Mouse (Mus musculus) neutrophil, adult 5-6 weeks (primary cell): ENCODE results near the gene Lrrc4. TPM values are rescaled to one million over a fixed set of nuclear protein-coding genes. Genes with fewer than 3 reads are reported as not detected.

Source experiments
- ATAC-seq: fragments of 151-379, 151-347 bp; 2 replicates; pipeline ENCODE4 v1.8.0; 2017; ENCODE audit warnings: mild to moderate bottlenecking, moderate TSS enrichment; ENCODE audit not compliant: insufficient number of reproducible peaks, poor library complexity, low FRiP score, severe bottlenecking; ENCODE audit errors: extremely low read depth
- total RNA-seq: library from RNA; stranded (forward); fragments of 200-1000 nt; gene quantifications from 2 replicates; pipeline ENCODE4 v1.2.3, GENCODE M21; 2017

The Lrrc4 gene
- total RNA-seq, 1 experiment from 2014 or later, result not detected

DNA sequence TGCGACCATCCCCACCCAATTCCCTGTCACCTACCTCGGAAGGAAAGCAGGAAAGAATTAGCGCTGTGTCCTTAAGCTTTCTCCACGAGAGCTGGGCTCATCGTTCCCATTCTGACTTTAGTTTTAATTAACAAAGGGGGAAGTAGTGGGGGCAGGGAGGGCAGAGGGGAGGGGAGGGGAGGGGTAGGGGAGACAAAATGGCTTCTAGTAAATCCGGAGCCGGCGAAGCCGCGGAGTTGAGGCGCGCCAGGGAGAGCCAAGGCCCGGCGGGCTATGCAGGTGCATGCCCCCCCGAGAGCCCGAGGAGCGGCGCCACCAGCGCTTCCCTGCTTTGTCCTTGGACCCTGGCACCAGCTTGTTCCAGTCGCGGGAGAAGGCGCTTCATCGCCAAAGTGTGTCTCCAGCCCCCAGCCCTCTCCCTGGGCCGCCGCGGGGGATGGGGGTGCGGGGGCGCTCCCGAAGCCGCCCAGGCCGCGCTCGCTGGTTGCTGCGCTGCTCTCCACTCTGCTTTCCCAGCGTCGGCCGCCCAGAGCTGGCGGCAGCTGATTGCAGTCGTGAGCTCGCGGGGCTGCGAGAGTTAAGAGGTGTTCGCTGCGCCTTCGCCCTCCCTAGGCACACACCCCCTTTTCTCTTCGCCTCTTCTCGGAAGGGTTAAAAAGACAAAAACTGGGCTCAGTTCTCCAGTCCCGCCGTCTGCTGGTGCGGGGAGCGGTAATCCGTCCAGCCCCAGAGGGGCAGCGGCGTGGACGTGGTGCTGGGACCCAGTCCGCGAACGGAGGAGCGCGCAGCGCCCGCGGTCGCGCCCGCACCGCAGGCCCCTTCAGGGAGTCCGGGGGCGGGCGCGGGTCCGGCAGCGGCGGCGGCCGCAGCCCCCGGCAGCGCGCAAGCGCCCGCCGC is 555 bp upstream of the Lrrc4 start:
- no peak for ATAC-seq

DNA sequence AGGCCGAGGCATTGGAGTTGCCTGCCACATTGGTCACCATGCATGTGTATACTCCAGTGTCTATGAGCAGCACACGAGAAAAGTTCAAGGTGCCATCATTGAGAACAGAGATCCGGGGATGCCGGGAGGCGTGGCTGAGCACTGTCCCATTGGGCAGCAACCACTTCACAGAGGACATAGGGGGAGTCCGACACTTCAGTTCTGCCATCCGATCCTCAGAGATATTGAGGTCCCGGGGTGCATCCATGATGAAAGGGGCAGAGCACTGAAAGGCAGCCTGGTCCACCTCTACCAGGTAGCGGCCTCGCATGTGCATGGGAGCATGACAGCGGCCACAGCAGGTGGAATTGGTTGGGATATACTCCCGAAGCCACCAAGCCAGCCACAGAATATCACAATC is 1.2 kb downstream of the Lrrc4 start:
- ATAC-seq, result no peak

DNA sequence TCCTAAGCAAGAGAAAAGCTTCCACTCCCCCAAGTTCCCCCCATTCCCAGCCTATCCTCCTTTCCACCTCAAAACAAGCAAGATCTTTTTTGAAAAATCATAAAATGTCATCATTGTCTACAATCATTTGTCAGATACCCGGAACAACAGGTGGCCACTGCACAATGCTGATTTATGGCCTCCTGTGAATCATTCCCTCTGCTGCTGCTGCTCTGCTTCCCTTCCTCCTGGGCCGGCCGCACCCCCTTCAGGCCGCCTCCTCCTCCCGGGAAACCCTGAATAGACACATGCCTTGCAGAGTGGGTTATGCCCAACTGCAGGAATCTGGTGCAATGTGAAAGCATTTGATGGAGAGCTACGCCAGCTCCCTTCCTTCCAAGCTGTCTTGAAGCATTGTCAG is 3.0 kb downstream of the Lrrc4 start:
- ATAC-seq, result no peak

DNA sequence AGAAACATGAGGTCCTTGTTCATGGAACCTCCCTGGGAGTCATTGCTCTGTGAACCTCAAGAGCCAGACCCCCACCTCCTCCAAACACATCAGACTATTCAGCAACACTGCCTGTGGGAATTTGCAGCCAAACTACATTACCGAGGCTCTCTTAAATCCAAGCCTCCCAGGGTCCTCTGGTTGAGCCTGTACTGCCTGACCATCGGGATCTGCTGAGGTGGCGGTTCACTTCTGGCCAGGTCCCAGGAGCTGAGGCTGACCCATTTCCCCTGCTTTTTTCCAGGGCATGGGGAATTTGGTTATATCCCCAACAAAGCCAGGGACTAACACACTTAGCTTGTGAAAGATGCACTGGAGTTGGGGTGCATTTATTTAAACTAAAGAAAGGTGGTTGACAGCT is 4.0 kb downstream of the Lrrc4 start:
- ATAC-seq, result no peak

DNA sequence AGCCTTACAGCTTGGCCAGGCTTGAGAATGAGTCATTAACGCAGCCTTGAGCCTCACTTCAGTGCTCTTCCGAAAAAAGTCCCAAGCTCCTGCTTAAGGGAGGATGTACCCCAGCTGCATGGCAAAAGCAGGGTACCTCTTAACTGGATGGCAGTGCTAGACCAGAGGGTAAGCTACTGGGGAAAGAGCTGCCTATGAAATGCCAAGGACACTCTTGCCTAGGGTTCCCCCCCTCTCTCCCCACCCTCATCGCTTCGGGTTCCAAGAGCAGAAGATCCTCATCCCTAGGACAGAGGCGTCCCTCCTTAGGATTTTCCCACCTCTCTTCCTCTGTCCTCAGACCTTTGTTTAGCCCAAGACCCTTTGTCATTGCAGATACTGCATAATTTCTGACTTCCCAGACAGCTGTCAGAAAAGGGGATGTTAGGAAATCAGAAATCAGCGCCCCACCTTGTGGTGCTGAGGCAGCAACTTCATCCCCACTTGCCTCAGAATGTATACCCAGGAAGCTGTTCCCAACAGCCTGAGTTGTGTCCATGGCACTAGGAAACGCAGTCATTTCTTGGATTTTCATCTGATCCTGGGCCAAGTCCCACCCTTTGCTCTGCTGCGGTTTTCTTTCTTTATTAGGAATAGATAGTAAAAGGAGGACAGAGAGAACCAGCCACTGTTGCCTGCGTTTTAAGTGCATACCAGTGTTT is 4.7 kb downstream of the Lrrc4 start:
- ATAC-seq, result no peak

DNA sequence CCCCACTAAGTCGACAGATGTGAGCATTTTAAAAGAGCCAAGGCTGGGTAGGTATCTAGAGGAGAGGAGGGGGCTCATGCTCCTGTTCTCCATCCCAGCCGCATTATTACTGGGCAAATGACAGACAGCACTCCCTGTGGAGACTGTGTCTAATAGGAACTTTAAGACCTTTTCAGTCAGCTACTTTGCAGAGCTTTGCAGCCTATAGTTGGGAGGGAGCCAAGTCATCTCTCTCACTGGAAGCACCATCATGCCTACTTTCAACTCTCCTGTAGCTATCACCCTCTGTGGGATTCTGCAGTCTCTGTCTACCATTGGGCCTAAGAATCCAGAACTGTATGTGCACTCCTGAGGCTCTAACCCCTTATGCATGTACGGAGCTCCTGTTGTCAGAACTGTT is 5.7 kb downstream of the Lrrc4 start:
- ATAC-seq, result no peak

DNA sequence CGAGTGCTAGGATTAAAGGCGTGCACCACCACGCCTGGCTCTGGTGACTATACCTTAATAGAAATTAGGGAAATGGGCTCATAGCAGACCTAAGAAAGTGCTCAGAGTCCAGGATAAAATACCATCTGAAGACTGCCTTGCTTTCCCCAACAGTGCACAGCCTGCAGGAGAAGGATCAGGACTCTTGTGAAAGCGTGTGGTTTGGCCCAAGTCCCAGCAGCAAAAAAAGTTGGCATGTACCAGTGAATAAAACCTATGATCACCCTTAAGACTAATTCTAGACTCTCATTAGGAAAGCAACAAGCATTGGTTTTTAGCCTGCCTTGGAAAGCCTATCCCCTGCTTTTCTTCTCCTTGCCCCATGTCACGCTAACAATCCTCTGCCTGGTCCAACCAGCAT is 7.7 kb downstream of the Lrrc4 start:
- no peak for ATAC-seq

DNA sequence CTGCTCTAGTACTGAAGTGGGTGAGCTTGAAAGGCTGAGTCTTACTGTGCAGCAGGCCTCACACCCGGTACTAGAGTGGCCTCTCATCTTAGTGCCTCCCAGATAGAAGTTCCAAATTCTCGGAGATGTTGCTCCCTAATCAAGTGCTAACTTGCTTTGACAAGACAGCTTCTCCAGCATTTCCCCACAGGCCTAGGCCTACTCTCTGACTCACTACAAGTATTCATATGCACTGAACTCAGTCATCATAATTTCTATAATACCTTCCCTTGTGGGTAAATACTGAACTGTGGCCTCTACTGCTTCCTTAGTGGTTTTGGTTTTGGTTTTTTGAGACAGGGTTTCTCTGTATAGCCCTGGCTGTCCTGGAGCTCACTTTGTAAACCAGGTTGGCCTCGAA is 8.2 kb downstream of the Lrrc4 start:
- ATAC-seq, result no peak

DNA sequence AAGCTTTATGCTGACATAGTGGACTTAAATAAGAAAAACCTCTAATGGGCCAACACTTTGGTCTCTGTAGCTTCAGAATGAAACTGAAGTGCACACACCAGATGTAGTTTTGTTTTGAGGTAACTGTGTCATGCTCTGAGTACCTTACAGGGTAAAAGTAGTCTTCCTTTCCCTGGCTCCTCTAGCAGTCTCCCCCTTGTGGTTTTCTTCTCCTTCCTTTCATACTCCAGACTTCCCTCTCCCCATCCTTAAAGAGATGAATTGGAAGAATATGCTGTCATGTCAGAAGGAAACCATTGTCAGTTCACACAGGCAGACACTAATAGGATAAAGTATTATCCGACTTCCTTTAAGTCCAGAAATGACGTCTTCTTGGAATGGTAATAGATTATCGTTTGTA is 9.3 kb downstream of the Lrrc4 start:
- ATAC-seq, result no peak

DNA sequence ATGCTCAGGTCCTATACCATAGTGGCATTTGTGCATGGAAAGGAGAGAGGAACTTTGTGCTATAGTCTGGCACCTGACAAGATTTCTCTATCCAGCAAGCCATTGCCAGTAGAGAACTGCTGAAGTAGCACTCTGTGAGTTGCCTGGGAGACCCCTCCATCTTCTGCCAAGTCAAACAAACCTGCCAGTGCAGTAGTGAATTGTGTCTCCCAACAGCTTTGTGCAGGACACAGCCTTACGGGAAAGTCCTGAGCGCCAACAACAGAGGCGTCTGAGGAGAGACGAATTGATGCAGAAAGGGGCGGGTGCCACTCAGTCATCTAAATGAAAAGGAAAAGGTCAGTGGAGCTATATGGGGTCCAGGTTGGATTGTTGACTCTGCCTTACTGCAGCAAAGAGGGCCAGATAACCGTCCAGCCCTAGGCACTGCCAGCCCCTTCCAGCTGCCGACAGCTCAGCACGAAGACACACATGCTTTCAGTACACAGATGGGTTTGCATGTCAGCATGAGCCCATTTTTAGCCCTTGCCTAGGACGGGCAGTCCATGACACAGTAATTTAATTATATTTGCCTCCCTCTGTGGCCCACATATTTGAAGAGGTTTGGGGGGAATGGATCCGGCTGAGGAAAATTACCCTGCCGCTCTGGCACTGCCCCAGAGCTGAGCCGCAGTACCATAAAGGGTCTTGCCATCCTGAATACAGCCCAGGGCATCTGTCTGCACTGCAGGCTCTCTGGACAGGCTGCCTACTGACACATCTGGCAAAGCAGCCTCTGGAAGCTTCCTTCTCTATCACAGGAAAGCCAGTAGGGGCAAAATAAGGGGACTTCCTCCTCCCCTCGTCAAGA is 11.8 kb downstream of the Lrrc4 start:
- ATAC-seq, result no peak

DNA sequence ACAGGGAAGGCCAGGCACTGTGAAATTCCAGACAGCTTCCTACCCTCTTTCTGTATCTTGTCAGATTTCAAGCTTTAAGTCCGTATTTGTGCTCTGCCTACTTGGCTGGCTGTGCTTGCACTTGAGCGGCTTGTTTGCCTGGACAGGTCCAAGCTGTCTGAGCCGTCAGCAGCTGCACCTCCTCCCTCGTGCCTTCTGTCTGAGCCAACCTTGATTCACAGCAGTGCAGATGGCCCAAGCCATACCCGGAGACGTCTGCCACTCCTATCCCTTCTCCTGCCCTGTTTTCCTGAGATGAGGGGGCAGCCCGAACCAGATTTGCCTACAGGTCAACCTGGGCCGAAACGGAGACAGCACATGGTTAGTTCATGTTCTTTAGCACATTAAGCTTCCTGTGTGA is 14.5 kb downstream of the Lrrc4 start:
- ATAC-seq, result no peak

DNA sequence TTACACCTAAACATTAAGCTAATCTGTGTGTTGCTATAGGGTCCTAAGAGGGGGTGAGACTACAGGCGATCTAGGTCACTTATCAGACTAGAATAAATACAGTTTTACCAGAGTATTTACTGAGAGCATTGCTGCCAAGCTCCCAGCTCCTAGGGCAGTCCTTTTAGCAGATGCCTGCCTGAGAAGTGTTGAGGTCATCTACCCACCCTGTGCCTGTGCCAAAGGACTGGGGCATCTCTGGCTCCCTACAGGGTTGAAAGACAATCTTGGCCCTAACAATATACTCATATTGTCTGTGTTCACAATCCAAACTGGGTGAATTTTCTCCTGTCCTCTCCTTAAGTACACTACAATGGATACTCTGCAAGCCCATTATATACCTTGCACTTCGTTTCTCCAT is 16.7 kb downstream of the Lrrc4 start:
- no peak for ATAC-seq

DNA sequence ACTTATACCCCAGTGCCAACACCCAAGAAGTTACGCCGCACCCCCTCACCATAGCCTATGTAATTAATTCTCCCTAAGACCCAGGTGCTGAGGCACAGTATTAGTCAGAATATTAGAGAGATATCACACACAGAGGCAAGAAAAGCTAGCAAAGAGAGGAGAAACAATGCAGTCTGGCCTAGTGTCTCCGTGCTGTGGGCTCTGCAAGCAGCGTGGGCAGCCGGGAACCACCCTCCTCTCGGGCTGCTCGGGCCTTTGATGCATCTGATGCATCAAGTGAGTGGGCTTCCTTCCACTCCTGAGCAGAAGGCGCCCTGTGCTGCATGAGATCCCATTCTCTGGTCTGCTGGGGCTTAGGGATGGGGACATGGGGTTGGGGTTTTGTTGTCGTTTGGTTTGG is 18.5 kb downstream of the Lrrc4 start:
- no peak for ATAC-seq

DNA sequence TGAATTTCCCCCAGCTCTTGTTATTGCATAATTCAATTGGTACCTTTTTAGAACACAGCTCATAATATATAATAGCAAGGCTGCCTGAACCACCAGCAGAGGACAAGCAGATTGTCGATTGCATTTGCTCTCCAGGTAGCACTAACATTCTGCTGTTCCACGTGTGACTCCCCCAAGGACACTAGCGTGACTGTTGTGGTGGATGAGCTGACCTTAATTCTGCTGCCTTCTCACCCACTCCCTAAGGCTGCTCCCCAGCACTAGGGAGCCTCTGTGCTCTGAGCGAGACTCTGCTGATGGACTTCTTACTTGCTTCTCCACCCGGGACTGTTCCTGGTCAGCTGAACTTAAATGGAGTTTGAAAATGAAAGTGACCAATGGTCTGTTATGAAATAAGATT is 26.8 kb downstream of the Lrrc4 start:
- ATAC-seq, result no peak

DNA sequence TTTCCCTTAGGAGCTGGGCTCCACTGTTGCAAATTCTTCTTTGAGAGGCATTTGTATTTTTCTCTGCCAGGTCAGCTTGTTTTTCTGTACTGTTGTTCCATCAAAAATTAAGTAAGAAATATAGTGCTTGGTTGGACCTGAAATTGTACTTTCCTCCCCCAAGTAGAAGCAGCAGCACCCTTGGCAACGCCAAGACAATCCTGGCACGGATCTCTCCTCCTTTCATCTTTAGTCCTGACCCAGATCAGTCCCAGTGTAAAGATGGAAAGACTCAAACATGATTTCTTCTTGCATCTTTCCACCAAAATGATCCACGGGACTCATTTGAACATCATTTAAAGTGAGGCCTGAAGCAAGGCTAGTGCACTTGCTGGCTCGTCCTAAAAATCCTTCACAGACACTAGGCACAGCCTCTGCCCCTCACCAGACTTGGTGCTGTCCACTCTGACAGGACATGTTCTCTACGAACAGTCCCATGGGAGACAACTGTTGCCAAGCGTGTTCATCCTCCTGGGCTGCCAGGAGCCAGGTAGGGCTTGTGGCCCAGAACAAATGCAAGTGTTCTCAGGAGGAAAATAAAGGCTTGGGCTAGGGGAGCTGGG is 27.8 kb downstream of the Lrrc4 start:
- no peak for ATAC-seq

DNA sequence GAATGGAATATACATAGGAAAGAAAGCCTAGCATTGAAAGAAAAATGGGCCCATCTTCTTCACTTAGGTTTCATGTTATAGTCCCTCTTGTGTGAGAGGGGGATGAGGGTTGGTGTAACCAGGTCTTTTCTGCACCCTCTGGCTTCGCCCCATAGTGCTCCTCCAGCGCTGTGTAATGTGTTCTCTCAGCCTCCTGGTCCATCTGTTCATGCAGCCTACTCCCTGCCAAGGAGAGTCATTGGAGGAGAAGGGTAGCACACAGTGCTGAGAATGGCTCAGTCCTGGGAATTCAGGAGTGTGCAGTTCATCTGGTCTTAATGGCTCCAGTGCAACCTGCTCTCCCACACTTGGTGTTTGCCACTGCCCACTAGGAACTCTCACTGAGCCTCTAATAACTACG is 30.6 kb downstream of the Lrrc4 start:
- ATAC-seq, result no peak

DNA sequence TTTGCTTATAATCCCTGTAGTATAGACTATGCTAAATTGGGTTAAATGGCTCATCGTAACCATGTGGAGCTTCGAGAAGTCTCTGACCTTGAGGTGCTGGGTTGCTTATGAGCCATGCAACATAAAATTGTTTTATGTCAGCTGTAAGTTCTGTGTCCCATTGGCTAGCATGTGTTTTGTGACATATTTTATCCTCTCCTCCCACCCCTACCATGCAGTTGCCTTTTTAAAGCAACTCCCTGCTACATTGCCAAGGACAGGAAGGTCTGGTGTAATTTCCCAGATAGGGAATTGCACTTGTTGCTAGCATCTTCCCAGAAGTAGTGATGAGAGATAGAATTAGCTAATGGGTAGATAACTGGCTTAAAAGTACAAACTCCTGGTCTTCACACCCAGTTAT is 31.7 kb downstream of the Lrrc4 start:
- no peak for ATAC-seq

DNA sequence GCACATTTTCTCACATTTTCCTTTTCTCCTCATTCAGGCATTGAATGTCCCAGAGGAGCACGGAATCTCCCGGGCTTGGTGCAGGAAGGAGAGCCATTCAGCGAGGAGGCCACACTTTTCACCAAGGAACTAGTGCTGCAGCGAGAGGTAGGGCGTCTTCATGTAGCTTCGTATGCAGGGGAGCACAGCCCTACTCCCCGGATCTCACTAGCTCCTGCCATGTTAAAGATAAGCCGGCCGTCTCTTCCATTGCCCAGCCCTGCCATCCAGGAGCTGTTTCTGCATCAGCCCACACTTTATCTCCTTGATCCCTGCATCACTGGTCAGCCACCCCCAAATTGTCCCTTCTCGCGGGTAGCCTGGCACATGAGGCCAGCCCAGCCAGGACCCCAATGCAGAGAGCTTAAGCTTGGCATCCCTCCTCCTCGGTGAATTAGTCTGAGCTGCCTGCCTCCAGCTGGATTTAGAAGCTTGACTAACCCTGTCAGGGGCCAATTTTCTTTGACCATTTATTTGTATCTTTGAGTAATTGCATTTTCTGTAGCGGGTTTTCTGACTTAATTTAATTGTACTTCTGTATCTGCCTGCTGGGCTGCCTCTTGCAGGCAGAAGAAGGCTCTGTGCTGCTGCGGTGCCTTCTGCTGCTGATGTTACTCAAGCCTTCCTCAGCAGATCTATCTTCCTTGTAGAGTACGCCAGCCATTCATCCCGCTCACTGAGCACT is 35.6 kb downstream of the Lrrc4 start:
- ATAC-seq, result no peak

DNA sequence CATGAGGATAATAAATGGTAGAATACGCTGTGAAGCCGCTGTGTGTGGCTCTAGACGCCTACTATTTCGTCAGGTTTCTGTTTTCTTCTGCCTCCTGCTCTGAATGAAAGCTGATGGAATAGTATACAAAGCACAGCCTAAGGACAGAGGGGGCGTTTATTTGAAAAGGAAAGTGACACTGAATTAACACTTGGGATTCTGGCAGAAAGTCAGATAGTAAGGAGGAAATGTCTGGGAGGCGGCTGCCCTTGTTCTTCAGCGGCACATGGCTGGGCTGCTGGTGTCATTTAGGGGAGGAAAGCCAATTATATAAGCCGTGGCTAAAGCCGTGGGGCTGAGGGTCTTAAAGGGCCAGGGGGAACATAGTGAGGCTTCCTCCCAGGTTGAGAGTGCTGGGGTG is 36.2 kb downstream of the Lrrc4 start:
- no peak for ATAC-seq
